Mouse (Mus musculus): ENCODE measurements around the gene Uba5. TPM values are rescaled to one million over a fixed set of nuclear protein-coding genes. Genes with fewer than 3 reads are reported as not detected.

Gene Uba5
- polyA plus RNA-seq, 1 experiment from 2014 or later: 45.7 TPM

GRCm38 (mm10) chr9:104088555-104088954 is 25.6 kb upstream of the Uba5 start:
- WGBS: 84% methylated on average over 8 of the region's 8 CpGs
- no peak overlapping the region for H3K27ac ChIP-seq (replicated peaks)
- no peak for DNase-seq (ENCODE audit: low spot score)
- no peaks in the 10 kb centered on the region for H3K9me3 ChIP-seq
- H3K4me3 ChIP-seq: no peak overlapping the region
- no peaks in the 10 kb centered on the region for H3K27me3 ChIP-seq (replicated peaks; ENCODE audit: low read depth, poor library complexity, severe bottlenecking)
- H3K36me3 ChIP-seq (replicated peaks): no peaks in the 10 kb centered on the region
- H3K4me1 ChIP-seq: no peaks in the 10 kb centered on the region

GRCm38 (mm10) chr9:104085730-104086429 is 22.9 kb upstream of the Uba5 start:
- whole genome bisulfite sequencing: 71% methylated on average over 4 of the region's 4 CpGs
- Histone ChIP-seq H3K36me3 (replicated peaks) (no peaks in the 10 kb centered on the region), H3K9me3 (no peaks in the 10 kb centered on the region), H3K4me1 (no peaks in the 10 kb centered on the region), H3K27me3 (replicated peaks; ENCODE audit: low read depth, poor library complexity, severe bottlenecking) (no peaks in the 10 kb centered on the region), H3K4me3 (no peak overlapping the region), H3K27ac (replicated peaks) (no peak overlapping the region)
- DNase-seq (ENCODE audit: low spot score): no peak

DNA sequence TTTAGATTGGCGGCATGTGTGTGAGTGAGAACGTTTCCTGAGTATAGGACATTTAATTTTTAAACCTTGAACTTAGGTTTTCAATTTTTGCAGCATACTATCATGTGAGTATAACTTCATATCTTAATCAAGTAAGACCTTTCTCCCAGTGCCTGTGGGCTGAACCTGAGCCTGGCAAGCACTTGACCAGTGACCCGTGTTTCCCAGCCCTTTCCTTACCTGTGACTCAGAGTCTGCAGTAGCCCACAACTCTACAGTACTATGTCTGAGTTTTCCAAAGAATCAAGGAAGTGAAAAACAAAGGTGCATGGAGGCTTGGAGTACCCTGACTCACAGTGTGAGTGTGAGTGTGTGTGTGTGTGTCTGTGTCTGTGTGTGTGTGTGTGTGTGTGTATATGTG is 17.1 kb upstream of the Uba5 start:
- Histone ChIP-seq H3K27me3 (replicated peaks; ENCODE audit: low read depth, poor library complexity, severe bottlenecking) (no peaks in the 10 kb centered on the region), H3K9me3 (no peaks in the 10 kb centered on the region), H3K36me3 (replicated peaks) (no peaks in the 10 kb centered on the region), H3K27ac (replicated peaks) (no peak overlapping the region), H3K4me1 (no peaks in the 10 kb centered on the region), H3K4me3 (no peak overlapping the region)
- no peak for DNase-seq (ENCODE audit: low spot score)
- WGBS: 76% methylated on average over 3 of the region's 3 CpGs

DNA sequence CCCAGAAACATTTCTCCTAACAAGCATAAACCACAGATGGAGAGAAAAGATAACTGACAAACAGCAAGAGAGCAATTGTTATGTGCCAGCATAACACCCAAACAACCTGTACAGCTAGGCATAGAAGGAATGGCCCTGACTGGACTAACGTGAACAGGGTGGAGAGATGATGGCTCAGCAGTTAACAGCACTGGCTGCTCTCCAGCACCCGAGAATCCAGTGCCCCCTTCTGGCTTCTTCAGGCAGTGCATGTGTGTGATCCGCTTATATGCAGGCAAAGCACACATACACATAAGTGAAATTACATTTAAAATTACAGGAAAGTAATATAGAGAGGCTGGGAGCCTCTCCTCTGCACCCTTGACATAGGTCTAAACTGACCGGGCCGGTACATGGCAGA is 16.4 kb upstream of the Uba5 start:
- Histone ChIP-seq H3K36me3 (replicated peaks) (no peaks in the 10 kb centered on the region), H3K27me3 (replicated peaks; ENCODE audit: low read depth, poor library complexity, severe bottlenecking) (no peaks in the 10 kb centered on the region)

GRCm38 (mm10) chr9:104078780-104079179 is 15.8 kb upstream of the Uba5 start:
- no peak overlapping the region for H3K27ac ChIP-seq (replicated peaks)
- H3K27me3 ChIP-seq (replicated peaks; ENCODE audit: low read depth, poor library complexity, severe bottlenecking): no peaks in the 10 kb centered on the region
- WGBS: 92% methylated on average over 1 of the region's 1 CpGs
- H3K36me3 ChIP-seq (replicated peaks): no peaks in the 10 kb centered on the region
- H3K4me1 ChIP-seq: no peaks in the 10 kb centered on the region
- H3K4me3 ChIP-seq: no peak overlapping the region
- no peak for DNase-seq (ENCODE audit: low spot score)
- H3K9me3 ChIP-seq: no peaks in the 10 kb centered on the region

More for the DNA sequence above, 16.4 kb upstream of the Uba5 start:
- DNase-seq (ENCODE audit: low spot score): peak; percentile 69
- H3K9me3 ChIP-seq: no peaks in the 10 kb centered on the region
- no peaks in the 10 kb centered on the region for H3K4me1 ChIP-seq
- 53% methylated on average over 5 of the region's 5 CpGs for WGBS
- H3K27ac ChIP-seq (replicated peaks): no peak overlapping the region
- no peak overlapping the region for H3K4me3 ChIP-seq

- Histone ChIP-seq H3K9me3 (no peaks in the 10 kb centered on the region), H3K4me1 (no peaks in the 10 kb centered on the region), H3K27ac (replicated peaks) (no peak overlapping the region), H3K4me3 (no peak overlapping the region), H3K36me3 (replicated peaks) (no peaks in the 10 kb centered on the region), H3K27me3 (replicated peaks; ENCODE audit: low read depth, poor library complexity, severe bottlenecking) (no peaks in the 10 kb centered on the region)
- DNase-seq (ENCODE audit: low spot score): no peak
- 71% methylated on average over 2 of the region's 2 CpGs for WGBS
These were observed 12.9 kb upstream of the Uba5 start for GRCm38 (mm10) chr9:104075808-104076207.

DNA sequence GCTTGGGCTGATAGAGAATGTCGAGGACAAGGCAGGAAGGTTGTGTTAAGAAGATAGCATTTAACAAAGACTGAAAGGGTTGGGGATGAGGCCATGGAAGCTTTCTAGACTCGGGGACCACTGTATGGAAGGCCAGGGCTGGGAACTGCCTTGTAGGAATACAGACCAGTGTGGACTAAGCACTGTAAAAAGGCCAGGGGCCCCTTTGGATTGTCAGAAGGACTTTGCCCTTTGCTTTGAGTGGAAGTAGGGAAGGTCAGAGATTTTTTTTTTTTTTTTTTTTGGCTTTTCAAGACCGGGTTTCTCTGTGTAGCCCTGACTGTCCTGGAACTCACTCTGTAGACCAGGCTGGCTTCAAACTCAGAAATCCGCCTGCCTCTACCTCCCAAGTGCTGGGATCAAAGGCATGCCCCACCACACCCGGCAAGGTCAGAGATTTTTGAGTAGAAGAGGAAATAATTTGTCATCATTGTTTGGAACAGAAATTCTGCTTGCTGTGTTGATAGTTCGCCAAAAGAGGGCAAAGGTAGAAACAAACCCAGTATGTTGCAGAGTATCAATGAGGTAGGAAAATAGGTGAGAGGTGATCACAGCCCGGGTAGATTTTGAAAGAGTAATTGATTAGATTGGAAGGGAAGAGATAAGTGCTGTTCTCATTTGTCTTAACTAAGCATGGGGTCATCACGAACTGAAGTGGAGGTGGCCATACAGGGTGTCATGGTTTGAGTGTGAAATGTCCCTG is 8.1 kb upstream of the Uba5 start:
- 82% methylated on average over 8 of the region's 8 CpGs for WGBS
- H3K4me3 ChIP-seq: no peak overlapping the region
- no peak overlapping the region for H3K27ac ChIP-seq (replicated peaks)
- H3K4me1 ChIP-seq: no peaks in the 10 kb centered on the region
- no peaks in the 10 kb centered on the region for H3K36me3 ChIP-seq (replicated peaks)
- no peaks in the 10 kb centered on the region for H3K27me3 ChIP-seq (replicated peaks; ENCODE audit: low read depth, poor library complexity, severe bottlenecking)
- DNase-seq (ENCODE audit: low spot score): no peak
- no peaks in the 10 kb centered on the region for H3K9me3 ChIP-seq

DNA sequence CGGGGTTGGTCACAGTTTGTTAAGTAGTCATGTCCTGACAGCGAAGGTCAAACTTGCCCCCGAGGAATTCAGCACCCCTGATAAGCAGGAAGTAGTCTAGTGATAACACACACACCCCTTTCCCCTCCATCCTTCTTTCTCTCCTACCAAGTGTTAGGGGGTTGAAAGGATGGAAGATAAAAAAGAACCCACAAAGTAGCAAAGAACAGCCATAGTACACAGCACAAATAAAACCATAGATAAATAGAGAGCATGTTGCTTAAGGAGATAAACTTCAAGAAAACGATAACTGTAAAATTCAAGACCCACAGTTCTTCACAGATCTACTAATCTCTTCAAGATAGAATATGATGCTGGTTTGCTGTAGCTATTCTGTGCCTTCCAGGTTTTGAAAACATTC is 7.3 kb upstream of the Uba5 start:
- 83% methylated on average over 4 of the region's 4 CpGs for WGBS
- no peak overlapping the region for H3K27ac ChIP-seq (replicated peaks)
- H3K36me3 ChIP-seq (replicated peaks): no peaks in the 10 kb centered on the region
- no peak overlapping the region for H3K4me3 ChIP-seq
- DNase-seq (ENCODE audit: low spot score): no peak
- H3K4me1 ChIP-seq: no peaks in the 10 kb centered on the region
- H3K9me3 ChIP-seq: no peaks in the 10 kb centered on the region
- H3K27me3 ChIP-seq (replicated peaks; ENCODE audit: low read depth, poor library complexity, severe bottlenecking): no peaks in the 10 kb centered on the region

DNA sequence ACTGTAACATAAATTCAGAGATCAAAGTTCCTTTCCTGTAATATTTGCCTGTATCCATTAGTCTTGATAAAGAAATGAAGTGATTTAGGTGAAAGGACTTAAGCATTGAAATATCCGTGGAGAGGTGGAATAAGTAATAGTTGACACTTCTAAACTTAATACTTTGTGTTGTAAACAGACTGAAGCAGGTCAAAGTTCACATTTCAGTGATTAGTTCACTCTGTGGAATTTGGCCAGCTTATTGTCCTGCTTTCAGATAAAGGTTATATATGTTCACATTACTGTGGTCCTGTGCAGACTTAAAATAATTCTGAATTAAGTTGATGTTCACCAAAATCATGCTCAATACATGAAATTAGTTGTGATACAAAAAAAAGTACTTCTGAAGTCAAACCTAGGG is 1.6 kb upstream of the Uba5 start:
- peaks cover 11% of the 10 kb centered on the region for H3K36me3 ChIP-seq (replicated peaks)

DNA sequence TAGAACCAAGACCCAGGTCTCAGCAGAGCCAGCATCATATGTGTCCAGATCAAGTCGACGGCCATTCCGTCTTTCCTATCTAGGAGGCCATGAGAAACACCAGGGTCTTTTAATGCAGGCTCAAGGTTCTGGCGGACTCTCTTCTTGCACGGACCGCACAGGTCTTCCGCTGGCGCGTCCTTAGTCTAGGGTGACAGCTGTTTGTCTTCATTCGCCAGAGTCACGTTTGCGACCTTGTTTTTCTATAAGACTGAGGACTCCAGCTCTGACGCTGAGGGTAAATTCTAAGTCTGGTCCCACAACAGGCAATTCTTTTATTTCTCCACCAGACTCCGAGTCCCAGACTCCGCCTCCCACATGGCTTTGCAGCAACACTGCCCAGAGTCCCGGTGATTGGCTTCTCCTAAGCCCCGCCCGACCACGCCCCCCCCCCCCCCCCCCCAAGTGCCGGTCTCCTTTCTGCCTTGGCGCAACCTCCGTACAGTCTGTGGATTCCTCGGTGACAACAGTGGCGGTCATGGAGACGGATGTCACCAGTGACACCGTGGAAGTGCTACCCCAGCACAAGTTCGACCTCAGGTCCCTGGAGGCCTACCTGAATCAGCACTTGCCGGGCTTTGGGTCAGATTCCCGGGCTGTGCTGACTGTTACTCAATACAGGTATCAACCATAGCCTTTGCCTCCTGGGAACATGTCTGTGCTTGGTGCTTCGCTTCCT is 469 bp upstream of the Uba5 start, which contains the start of gene Acad11:
Acad11 (plus strand) TSS at position 134 of the 718 bp plus-strand sequence.
- H3K27ac ChIP-seq (replicated peaks): peak within 1 kb of the TSS; percentile 93
- H3K4me1 ChIP-seq: peaks cover 17% of the 10 kb centered on the region
- DNase-seq (ENCODE audit: low spot score): peak; percentile 90
- H3K27me3 ChIP-seq (replicated peaks; ENCODE audit: low read depth, poor library complexity, severe bottlenecking): no peaks in the 10 kb centered on the region
- H3K36me3 ChIP-seq (replicated peaks): peaks cover 18% of the 10 kb centered on the region
- no peaks in the 10 kb centered on the region for H3K9me3 ChIP-seq
- under 1% methylated on average over 30 of the region's 30 CpGs for WGBS
- peak within 1 kb of the TSS; percentile 84 for H3K4me3 ChIP-seq

More for the DNA sequence above, 1.6 kb upstream of the Uba5 start:
- Histone ChIP-seq H3K9me3 (no peaks in the 10 kb centered on the region), H3K4me1 (peaks cover 17% of the 10 kb centered on the region), H3K4me3 (no peak overlapping the region), H3K27ac (replicated peaks) (no peak overlapping the region), H3K27me3 (replicated peaks; ENCODE audit: low read depth, poor library complexity, severe bottlenecking) (no peaks in the 10 kb centered on the region)
- WGBS: 40% methylated on average over 1 of the region's 1 CpGs
- no peak for DNase-seq (ENCODE audit: low spot score)

DNA sequence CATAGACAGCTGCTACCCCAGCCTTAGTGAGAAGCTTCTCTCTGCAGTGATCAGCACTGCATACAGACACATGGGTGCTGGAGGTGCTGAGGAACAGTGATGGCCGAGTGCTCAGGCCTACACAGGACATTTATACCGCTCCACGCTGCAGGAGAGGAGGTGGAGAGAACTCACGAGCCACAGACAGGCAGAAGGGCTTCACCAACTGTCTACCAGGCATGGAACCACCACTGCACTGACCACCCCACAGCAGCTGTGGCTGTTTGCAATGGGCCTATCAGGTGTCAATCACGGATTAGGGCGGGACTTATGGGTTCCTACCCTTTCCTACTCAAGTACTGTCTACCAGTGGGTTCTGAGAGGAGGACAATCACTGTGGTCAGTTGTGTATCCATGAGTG is 11.9 kb downstream of the Uba5 start:
- H3K4me3 ChIP-seq: no peak overlapping the region
- no peak overlapping the region for H3K27ac ChIP-seq (replicated peaks)
- H3K9me3 ChIP-seq: no peaks in the 10 kb centered on the region
- DNase-seq (ENCODE audit: low spot score): no peak
- H3K36me3 ChIP-seq (replicated peaks): peaks cover 98% of the 10 kb centered on the region
- WGBS: 89% methylated on average over 6 of the region's 6 CpGs
- no peaks in the 10 kb centered on the region for H3K27me3 ChIP-seq (replicated peaks; ENCODE audit: low read depth, poor library complexity, severe bottlenecking)
- H3K4me1 ChIP-seq: no peaks in the 10 kb centered on the region

- H3K36me3 ChIP-seq (replicated peaks): peaks cover 37% of the 10 kb centered on the region
- H3K27me3 ChIP-seq (replicated peaks; ENCODE audit: low read depth, poor library complexity, severe bottlenecking): no peaks in the 10 kb centered on the region
- WGBS: 83% methylated on average over 4 of the region's 4 CpGs
- no peak for DNase-seq (ENCODE audit: low spot score)
- no peaks in the 10 kb centered on the region for H3K9me3 ChIP-seq
- H3K4me1 ChIP-seq: no peaks in the 10 kb centered on the region
- H3K27ac ChIP-seq (replicated peaks): no peak overlapping the region
- no peak overlapping the region for H3K4me3 ChIP-seq
These were observed 19.3 kb downstream of the Uba5 start for GRCm38 (mm10) chr9:104043676-104044075.
